Mouse (Mus musculus): ENCODE measurements around the gene Myb.

GRCm38 (mm10) chr10:21195597-21195996 is 34.8 kb upstream of the Myb start:
- TF ChIP-seq POLR2A (IDR thresholded peaks at IDR 0.05; ENCODE audit: extremely low read depth, insufficient read depth, low read length): no peak
- TF ChIP-seq CTCF (IDR thresholded peaks at IDR 0.05; ENCODE audit: low read depth, low read length): no peak

Data from liver, adult 2 months (tissue).